Mouse (Mus musculus) heart, adult 2 months (tissue): ENCODE measurements around the gene Sctr. TPM values are rescaled to one million over a fixed set of nuclear protein-coding genes. Genes with fewer than 3 reads are reported as not detected.
A peak's percentile ranks its signal among the peaks of the same experiment; 100 is the strongest.

Experiments
- DNase-seq, 2 experiments: peaks; one replicate each; pipeline ENCODE4 v3.0.0; 2021
- H3K27ac ChIP-seq: fragments of 200-600 bp; 2 replicates; pipeline ENCODE4 v1.8.1; 2022
- H3K27me3 ChIP-seq: fragments of 200-500 bp; 2 replicates; pipeline ENCODE4 v1.6.1; 2012; ENCODE audit warnings: mild to moderate bottlenecking, low read length, inconsistent platforms, mixed read lengths; ENCODE audit not compliant: control insufficient read depth, insufficient read depth
- H3K36me3 ChIP-seq: fragments of 200-500 bp; 2 replicates; pipeline ENCODE4 v1.6.1; 2012; ENCODE audit warnings: low read length, inconsistent platforms; ENCODE audit not compliant: control insufficient read depth, insufficient read depth
- H3K4me1 ChIP-seq: fragments of 200-500 bp; 2 replicates; pipeline ENCODE4 v1.6.1; 2011; ENCODE audit warnings: low read length; ENCODE audit not compliant: control insufficient read depth, insufficient read depth
- H3K4me3 ChIP-seq: fragments of 200-600 bp; 2 replicates; pipeline ENCODE4 v1.8.1; 2022
- H3K79me2 ChIP-seq: fragments of 200-500 bp; replicated peaks from 2 replicates; pipeline ENCODE4 v1.6.1; 2012; ENCODE audit warnings: mild to moderate bottlenecking, inconsistent platforms, low read length, moderate library complexity, mixed read lengths; ENCODE audit not compliant: control insufficient read depth, insufficient read depth
- H3K9ac ChIP-seq: fragments of 200-500 bp; 2 replicates; pipeline ENCODE4 v1.6.1; 2012; ENCODE audit warnings: low read depth, mild to moderate bottlenecking, control low read depth, inconsistent platforms, low read length, mixed read lengths
- CTCF ChIP-seq: fragments of 200-600 bp; IDR thresholded peaks from 2 replicates; pipeline ENCODE4 v1.8.1; 2022; ENCODE audit warnings: antibody characterized with exemption, mild to moderate bottlenecking, moderate library complexity
- EP300 ChIP-seq: fragments of 200-500 bp; IDR thresholded peaks from 2 replicates; pipeline ENCODE4 v1.6.1; 2011; ENCODE audit warnings: low read depth, low read length, control low read depth; ENCODE audit not compliant: insufficient read depth
- POLR2A ChIP-seq: fragments of 200-500 bp; IDR thresholded peaks from 2 replicates; pipeline ENCODE4 v1.6.1; 2011; ENCODE audit warnings: mild to moderate bottlenecking, low read depth, low read length, control low read depth; ENCODE audit not compliant: insufficient read depth
- WGBS: fragments of 180-500 bp; shearing (Covaris S2); methylation state at CpG from one replicate; pipeline ENCODE4 v1.1.7; 2018; 5-methylcytosine and 5-hydroxymethylcytosine counted together
- intact Hi-C: fragments of 180-260 bp; cut with DNase I; formaldehyde crosslinking; loops from one replicate; pipeline ENCODE4 v1.15.1; 2025
- polyA plus RNA-seq: library from polyadenylated mRNA; depleted of rRNA; stranded (reverse); fragments of >200 nt; gene quantifications from 2 replicates; pipeline ENCODE4 v1.2.3, GENCODE M21; 2012
- total RNA-seq, 2 experiments: library from RNA; stranded (reverse); gene quantifications; 2 replicates each; pipeline ENCODE4 v1.2.3; 2021

Gene Sctr
- total and polyA plus RNA-seq, 3 experiments, result 0.16 to 0.84 TPM; not detected in 1

DNA sequence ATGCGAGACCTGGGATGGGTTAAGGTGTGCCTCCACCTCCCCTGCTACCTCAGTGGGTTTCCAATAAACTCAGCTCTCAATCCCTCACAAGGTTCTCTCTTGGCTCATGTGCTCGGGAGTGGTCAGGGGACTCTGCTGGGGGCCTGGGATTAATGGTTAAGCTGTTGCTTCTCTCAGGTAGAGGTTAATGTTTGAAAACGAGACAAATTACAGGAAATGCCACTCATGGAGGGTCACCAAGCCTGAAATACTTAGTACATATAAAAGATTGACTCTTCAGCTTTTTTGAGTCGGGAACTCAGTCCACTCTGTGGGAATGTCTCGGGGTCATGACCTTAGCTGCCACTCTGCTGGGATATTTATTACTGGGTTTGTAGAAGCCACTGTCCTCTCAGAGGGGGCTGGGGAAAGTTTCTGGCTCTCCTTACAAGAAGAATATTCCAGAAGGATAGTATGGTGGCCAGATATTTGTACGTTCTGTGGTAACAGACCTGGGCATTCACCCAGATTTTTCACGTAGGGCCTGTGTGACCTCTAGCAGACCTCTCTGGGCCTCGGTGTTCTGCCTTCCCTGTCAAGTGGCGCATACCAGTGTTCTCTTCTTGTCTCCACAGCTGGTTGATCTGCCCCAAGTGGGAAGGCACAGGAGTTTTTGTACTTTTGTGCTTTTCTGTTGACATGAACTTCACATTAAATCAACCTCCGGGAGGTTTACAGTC is 17.8 kb downstream of the Sctr start:
- Histone ChIP-seq H3K4me3 (no peak overlapping the region), H3K27me3 (no peaks in the 10 kb centered on the region), H3K4me1 (no peaks in the 10 kb centered on the region), H3K27ac (no peak overlapping the region), H3K9ac (no peak overlapping the region), H3K36me3 (no peaks in the 10 kb centered on the region), H3K79me2 (no peaks in the 10 kb centered on the region)
- intact Hi-C loops, result no loop called here
- TF ChIP-seq EP300, result no peak
- TF ChIP-seq POLR2A, result no peak
- no peak for TF ChIP-seq CTCF
- DNase-seq, result no peak
- WGBS, result 56% methylated on average over 10 of the region's 10 CpGs

DNA sequence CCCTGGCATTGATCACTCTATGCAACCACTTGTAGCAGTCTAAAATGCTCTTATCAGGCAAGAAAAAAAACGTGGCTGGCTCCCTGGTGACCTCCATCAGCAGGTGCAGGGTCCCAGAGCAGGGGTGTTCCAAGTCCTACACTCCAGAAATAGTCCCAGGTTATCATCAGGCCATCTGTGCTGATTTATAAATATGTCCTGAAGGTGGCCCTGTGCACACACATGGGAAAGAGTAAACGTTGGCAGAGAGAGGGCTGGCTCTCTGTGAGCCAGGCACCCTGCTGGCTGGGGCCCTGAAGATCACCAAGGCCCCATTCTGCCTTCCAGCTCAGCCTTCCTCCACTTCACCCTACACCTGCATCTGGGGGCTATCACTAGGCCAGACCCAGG is 18.4 kb downstream of the Sctr start:
- intact Hi-C loops, result no loop called here
- no peak for DNase-seq
- H3K4me3 ChIP-seq, result no peak overlapping the region
- H3K9ac ChIP-seq, result no peak overlapping the region
- TF ChIP-seq CTCF, result 0 out of 2 replicates have a peak, but pooled peaks have one; percentile 3
- no peak for TF ChIP-seq POLR2A
- TF ChIP-seq EP300, result no peak
- H3K27ac ChIP-seq, result no peak overlapping the region
- H3K4me1 ChIP-seq, result no peaks in the 10 kb centered on the region
- H3K36me3 ChIP-seq, result no peaks in the 10 kb centered on the region
- H3K27me3 ChIP-seq, result no peaks in the 10 kb centered on the region
- H3K79me2 ChIP-seq, result no peaks in the 10 kb centered on the region
- WGBS, result 7% methylated on average over 2 of the region's 2 CpGs

DNA sequence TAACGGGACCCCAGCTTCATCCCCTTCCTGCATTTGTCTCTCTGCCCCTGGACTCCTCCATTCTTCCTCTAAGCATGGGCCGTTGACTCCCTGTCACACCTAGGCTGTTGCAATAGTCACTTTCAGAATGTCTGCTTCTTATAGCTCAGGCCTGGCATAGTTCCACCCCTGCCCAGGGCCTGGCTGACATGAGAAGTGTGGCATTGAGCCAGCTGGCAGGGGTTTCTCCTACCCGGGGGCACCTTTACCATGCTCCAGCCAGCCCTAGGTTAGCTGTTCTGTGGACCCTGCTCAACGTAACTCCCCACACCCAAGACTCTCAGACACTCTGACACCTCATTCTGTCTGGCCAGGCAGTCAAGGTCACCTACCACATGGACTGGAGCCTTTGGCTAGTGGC is 21.0 kb downstream of the Sctr start:
- Histone ChIP-seq H3K36me3 (no peaks in the 10 kb centered on the region), H3K4me1 (no peaks in the 10 kb centered on the region), H3K9ac (no peak overlapping the region), H3K79me2 (no peaks in the 10 kb centered on the region), H3K27ac (no peak overlapping the region), H3K27me3 (no peaks in the 10 kb centered on the region), H3K4me3 (no peak overlapping the region)
- DNase-seq, result peak; percentile 47 to 52
- intact Hi-C loops, result no loop called here
- 40% methylated on average over 4 of the region's 4 CpGs for WGBS
- TF ChIP-seq POLR2A (no peak), CTCF (no peak), EP300 (no peak)

DNA sequence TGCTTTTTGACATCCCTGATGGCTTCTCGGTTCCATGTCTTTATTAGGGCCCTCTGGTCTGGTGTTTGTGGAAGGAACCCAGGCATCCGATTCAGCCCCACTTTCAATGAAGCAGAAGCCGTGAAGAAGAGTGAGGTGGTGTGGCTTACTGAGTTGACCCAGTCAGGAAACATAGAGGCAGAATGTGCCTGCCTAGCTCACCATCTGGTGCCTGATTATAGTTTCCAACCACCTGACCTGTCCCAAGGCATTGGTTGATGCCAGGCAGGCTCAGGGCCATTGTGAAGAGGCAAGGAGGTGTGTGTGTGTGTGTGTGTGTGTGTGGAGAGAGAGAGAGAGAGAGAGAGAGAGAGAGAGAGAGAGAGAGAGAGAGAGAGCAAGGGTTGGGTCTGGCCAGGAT is 23.8 kb downstream of the Sctr start:
- H3K36me3 ChIP-seq, result no peaks in the 10 kb centered on the region
- no peaks in the 10 kb centered on the region for H3K27me3 ChIP-seq
- no peak overlapping the region for H3K4me3 ChIP-seq
- no peak overlapping the region for H3K9ac ChIP-seq
- H3K4me1 ChIP-seq, result no peaks in the 10 kb centered on the region
- no peaks in the 10 kb centered on the region for H3K79me2 ChIP-seq
- H3K27ac ChIP-seq, result no peak overlapping the region
- whole genome bisulfite sequencing, result 79% methylated on average over 3 of the region's 3 CpGs
- TF ChIP-seq CTCF (no peak), EP300 (no peak), POLR2A (no peak)
- no peak for DNase-seq
- intact Hi-C loops, result loop anchor here (5.0 kb wide), 1 partner anchor 122 kb away; no protein-coding TSS in a partner anchor

DNA sequence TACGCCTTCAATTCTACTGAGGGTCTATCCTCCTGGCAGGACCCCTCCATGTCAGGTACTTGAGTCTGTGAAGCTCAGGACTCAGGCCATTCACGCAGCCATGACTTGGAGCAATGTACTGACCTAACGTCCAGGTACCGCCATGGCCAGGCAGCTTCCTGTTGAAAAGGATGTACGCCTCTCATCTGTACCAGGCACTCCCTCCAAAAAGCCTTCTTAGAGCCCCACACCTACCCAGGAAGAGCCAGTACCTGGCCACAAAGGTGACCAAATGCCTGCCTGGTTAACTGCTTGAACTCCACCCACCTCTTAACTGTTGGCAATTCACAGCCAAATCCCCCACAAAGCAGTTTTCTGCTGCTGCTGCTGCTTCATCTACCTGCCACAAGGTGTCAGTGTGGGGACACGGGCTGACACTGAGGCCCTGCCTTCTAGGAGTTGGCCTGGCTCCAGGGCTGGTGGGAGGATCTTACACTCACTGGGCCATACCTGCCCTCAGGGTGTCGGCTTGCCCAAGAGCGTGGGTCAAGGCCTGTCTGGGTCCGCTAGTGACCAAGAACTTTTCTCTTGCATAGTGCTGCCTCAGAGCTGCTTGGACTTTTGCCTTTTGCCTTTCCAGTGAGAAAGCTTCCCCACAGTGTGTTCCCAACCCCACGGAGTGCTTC is 26.2 kb downstream of the Sctr start:
- intact Hi-C loops, result loop anchor here (1.0 to 5.0 kb wide), 2 partner anchors 60 to 119 kb away; no protein-coding TSS in a partner anchor
- Histone ChIP-seq H3K27ac (no peak overlapping the region), H3K27me3 (no peaks in the 10 kb centered on the region), H3K36me3 (no peaks in the 10 kb centered on the region), H3K4me1 (no peaks in the 10 kb centered on the region), H3K4me3 (no peak overlapping the region), H3K9ac (no peak overlapping the region), H3K79me2 (no peaks in the 10 kb centered on the region)
- TF ChIP-seq CTCF (peak; percentile 90), POLR2A (no peak), EP300 (peak; percentile 70; the same call in 1 of the 2 replicates)
- 35% methylated on average over 10 of the region's 10 CpGs for WGBS
- peak; percentile 75 to 79 for DNase-seq

DNA sequence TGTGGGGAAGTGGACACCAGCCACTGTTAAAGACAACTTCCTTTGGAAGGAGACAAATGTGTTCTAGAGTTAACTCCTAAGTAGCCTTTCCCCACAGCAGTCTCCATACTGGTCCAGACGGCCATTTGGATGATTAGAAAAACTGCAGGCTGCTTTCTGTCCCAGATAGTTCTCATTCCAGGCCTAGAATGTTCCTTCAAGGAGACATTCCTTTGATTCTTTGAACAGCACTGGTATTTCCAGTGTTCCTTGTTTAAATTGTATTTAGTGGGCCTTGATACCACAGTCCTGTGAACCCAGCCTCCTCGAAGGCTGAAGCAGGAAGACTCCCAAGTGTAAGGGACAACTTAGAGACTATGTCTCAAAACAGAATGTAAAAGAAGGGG is 26.8 kb downstream of the Sctr start:
- 86% methylated on average over 2 of the region's 2 CpGs for WGBS
- Histone ChIP-seq H3K79me2 (no peaks in the 10 kb centered on the region), H3K9ac (no peak overlapping the region), H3K27ac (no peak overlapping the region), H3K27me3 (no peaks in the 10 kb centered on the region), H3K36me3 (no peaks in the 10 kb centered on the region), H3K4me1 (no peaks in the 10 kb centered on the region), H3K4me3 (no peak overlapping the region)
- intact Hi-C loops, result loop anchor here (1.0 to 5.0 kb wide), 2 partner anchors 60 to 119 kb away; no protein-coding TSS in a partner anchor
- DNase-seq, result no peak
- no peak for TF ChIP-seq EP300
- no peak for TF ChIP-seq CTCF
- TF ChIP-seq POLR2A, result no peak
